Mouse (Mus musculus): ENCODE measurements around the gene Sept1. TPM values are rescaled to one million over a fixed set of nuclear protein-coding genes. Genes with fewer than 3 reads are reported as not detected.
"Not testable (repeated sequence)": the region's sequence is repeated elsewhere in the genome, so short reads cannot be mapped to it uniquely, and the experiment has no call there.

Sept1 gene
- polyA plus RNA-seq, 1 experiment: 22.0 TPM

GRCm38 (mm10) chr7:127253821-127254769, 21.2 kb upstream of the Sept1 start:
- peak; percentile 87 for DNase-seq (ENCODE audit: low spot score)

DNA sequence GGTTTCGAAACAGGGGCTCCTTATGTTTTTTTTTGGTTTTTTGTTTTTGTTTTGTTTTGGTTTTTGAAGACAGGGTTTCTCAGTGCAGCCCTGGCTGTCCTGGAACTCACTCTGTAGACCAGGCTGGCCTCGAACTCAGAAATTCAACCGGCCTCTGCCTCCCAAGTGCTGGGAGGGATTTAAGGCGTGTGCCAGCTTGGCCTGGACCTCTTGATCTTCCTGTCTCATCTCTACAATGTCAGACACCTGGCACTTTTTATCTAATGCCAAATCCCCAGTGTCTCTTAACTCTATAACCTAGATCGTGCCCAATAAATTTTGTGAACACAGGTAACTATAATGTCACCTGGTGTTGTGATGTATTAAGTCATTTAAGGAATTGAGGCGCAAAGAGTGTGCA, 20.4 kb upstream of the Sept1 start:
- DNase-seq (ENCODE audit: low spot score): no peak

DNA sequence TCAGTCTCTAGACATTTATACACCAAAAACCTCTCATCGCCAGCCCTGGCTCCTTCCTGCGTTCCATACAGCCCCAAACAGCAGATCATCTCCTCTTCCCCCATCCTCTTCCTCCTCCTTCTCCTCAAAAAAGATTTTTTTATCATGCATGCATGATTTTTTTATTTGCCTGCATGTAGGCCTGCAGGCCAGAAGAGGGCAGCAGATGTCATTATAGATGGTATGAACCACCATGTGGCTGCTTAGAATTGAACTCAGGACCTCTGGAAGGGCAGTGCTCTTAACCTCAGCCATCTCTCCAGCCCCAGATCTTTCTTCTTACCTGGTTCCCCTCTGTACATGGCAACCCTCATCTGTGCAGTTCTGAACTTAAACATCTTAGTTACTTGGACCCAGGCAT, 19.5 kb upstream of the Sept1 start:
- DNase-seq (ENCODE audit: low spot score): no peak

DNA sequence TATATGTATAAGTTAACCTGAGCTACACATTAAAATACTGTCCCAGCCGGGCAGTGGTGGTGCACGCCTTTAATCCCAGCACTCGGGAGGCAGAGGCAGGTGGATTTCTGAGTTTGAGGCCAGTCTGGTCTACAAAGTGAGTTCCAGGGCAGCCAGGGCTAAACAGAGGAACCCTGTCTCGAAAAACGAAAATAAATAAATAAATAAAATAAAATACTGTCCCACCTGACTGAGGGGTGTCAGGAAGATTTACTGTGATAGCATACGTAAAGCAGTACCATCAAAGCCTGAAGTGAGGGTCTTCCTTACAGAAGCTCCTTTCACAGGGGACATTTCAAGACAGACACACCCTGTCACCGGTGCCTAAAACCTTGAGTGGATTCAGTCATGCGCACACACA, 17.6 kb upstream of the Sept1 start:
- DNase-seq (ENCODE audit: low spot score): not testable (repeated sequence)

DNA sequence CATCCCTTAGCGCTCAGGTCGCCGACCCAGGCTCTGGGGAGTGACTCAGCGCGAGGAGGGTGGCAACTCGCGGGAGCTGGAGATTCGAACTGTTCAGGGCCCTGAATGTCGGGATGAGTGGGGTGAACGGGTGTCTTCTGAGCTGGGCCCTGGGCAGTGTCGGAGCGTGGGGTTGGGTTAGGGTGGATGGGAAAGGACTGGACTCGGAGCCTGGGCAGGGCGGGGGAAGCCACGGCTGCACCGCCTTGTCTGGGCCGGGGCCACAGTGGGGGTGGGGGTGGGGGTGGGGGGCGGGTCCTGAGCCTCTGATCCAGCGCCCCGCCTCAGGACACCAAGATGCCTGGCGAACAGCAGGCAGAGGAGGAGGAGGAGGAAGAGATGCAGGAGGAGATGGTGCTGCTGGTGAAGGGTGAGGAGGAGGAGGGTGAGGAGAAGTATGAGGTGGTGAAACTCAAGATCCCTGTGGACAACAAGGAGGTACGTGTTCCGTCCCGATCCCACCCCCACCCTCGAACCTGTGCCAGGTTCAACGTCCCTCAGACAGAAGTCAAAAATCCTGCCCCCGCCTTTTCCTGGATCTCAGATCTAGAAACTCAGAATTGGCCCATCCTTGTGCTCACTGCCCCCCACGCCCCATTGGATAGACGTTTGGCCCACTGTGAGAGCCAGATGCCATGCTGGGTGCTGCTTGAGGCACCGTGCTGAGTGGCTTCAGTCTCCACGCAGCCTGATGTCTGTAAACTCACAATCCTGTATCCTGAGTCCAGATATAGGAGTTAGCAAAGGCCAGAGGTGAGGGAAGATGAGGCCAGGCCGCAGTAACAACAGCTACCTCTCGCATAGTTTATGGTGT, 12.0 kb upstream of the Sept1 start:
- DNase-seq (ENCODE audit: low spot score): no peak

GRCm38 (mm10) chr7:127243870-127244657, 11.1 kb upstream of the Sept1 start, which contains the start of gene Zfp771:
Zfp771 (plus strand) TSS chr7:127244274.
- DNase-seq (ENCODE audit: low spot score): peak; percentile 88

DNA sequence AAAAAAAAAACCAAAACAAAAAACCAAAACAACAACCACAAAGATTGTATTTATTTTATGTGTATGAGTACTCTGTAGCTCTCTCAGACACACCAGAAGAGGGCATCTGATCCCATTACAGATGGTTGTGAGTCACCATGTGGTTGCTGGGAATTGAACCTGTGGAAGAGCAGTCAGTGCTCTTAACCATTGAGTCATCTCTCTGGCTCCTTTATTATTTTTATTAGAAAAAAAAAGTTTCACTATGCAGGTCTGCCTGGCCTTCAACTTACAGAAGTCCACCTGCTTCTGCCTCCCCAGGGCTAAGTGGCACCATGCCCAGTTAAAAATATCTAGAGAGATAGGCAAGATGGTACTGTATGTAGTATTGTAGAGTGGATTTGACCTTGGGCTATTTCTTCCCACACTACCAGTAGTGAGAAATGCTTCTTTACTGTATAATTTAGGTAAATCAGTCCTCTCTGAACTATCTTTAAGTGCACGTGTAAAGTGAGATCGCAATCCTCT, 10.5 kb upstream of the Sept1 start:
- DNase-seq (ENCODE audit: low spot score): no peak

GRCm38 (mm10) chr7:127234777-127235176, 1.8 kb upstream of the Sept1 start:
- no peak for DNase-seq (ENCODE audit: low spot score)

DNA sequence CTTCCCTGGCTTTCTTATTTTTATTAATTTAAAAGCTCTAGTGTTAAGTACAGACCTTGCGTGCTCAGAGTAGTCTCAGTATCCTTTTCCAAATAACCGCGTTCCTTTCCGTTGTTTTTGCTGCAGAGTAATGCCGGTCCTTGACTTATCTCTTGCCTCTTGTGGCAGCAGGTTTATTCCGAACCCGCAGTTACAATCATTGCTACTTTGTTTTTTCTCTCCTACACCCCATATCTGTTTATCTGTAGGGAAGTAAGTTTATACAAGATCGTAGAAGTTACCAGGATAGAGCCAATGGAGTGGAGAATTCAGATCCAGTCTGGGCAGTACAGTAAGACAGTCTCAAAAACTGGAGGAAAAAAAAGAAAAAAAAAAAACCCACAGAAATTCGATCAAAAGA, 835 bp upstream of the Sept1 start:
- no peak for DNase-seq (ENCODE audit: low spot score)

- DNase-seq (ENCODE audit: low spot score): no peak
Measured at GRCm38 (mm10) chr7:127233368-127233749, 429 bp upstream of the Sept1 start.

GRCm38 (mm10) chr7:127231826-127232621, 906 bp downstream of the Sept1 start:
- DNase-seq (ENCODE audit: low spot score): no peak

DNA sequence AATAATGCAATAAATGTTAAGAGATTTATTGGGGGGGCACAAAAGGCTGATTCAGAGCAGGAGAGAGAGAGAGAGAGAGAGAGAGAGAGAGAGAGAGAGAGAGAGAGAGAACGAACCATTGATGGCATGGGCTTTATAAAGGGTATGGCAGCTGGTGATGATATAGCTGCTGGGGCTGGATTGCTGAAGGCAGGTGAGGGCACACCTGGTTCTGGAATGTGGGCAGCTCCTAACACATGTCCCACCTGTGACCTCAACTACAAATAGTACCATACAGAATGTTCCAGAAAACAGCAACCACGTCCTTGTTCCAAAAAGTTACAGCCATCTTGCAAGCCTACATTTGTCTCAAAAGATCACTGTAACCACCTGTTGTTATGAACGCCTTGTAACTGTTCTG, 1.6 kb downstream of the Sept1 start:
- DNase-seq (ENCODE audit: low spot score): no peak

- no peak for DNase-seq (ENCODE audit: low spot score)
Measured at GRCm38 (mm10) chr7:127228615-127229303, 4.2 kb downstream of the Sept1 start.

GRCm38 (mm10) chr7:127225147-127225995, 7.6 kb downstream of the Sept1 start:
- no peak for DNase-seq (ENCODE audit: low spot score)

DNA sequence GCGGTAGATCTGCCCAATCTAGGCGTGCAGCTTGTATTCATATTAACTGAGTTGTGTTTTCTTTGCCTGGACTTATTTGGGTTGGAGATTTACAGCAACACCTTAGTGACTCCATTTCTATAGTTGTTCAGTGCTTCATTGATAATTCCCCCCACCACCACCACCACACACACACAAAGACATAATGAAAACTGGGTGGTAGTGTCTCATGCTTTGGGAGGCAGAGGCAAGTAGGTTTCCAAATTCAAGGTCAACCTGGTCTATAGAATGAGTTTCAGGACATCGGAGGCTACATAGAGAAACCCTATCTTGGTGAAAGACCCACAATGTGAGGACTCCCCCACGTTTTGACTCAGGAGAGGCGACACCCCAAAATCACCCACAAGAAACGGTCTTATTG, 8.3 kb downstream of the Sept1 start:
- DNase-seq (ENCODE audit: low spot score): no peak

- DNase-seq (ENCODE audit: low spot score): no peak
Measured at GRCm38 (mm10) chr7:127223515-127224478, 9.1 kb downstream of the Sept1 start.

GRCm38 (mm10) chr7:127223106-127223505, 9.8 kb downstream of the Sept1 start:
- no peak for DNase-seq (ENCODE audit: low spot score)

DNA sequence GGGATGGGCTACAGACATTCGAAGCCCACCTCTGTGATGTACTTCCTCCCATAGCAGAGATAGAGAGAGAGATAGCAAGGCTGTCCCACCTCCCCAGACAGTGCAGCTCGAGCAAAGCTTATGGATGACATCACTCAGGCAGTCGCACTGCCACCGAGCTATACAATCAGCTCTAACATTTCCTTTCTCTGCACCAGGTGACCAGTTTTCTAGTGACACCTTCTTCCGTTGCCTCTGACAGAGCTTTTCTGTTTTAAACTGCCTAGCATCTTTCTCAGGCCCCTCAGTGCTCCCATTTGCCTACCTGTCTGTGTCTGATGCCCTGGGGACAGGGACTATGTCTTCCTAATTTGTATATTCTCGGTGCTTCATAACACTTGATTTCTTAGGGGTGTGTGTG, 12.5 kb downstream of the Sept1 start:
- no peak for DNase-seq (ENCODE audit: low spot score)
